Mouse (Mus musculus) adrenal gland, postnatal 4 days (tissue): ENCODE results near the gene Tnf. TPM values are rescaled to one million over a fixed set of nuclear protein-coding genes. Genes with fewer than 3 reads are reported as not detected.

Experiments
- DNase-seq, 2 experiments: peaks; one replicate each; pipeline ENCODE4 v3.0.0; 2021 to 2022; ENCODE audit warnings: low spot score in 2 of 2, mixed read lengths in 2 of 2
- total RNA-seq, 2 experiments: library from RNA; stranded (reverse); gene quantifications; 2 replicates each; pipeline ENCODE4 v1.2.3; 2021

Tnf gene
- total RNA-seq, 2 experiments from 2014 or later = 0.42 to 0.76 TPM

- no peak for DNase-seq
Measured at GRCm38 (mm10) chr17:35174201-35174977, 27.4 kb downstream of the Tnf start.

GRCm38 (mm10) chr17:35173329-35173728, 28.5 kb downstream of the Tnf start:
- DNase-seq = no peak

- DNase-seq = no peak
Measured at GRCm38 (mm10) chr17:35172445-35173234, 29.2 kb downstream of the Tnf start.

GRCm38 (mm10) chr17:35168541-35169207, 33.1 kb downstream of the Tnf start:
- no peak for DNase-seq

GRCm38 (mm10) chr17:35167794-35168193, 34.0 kb downstream of the Tnf start:
- DNase-seq = no peak

- DNase-seq = no peak
Measured at GRCm38 (mm10) chr17:35166352-35167035, 35.3 kb downstream of the Tnf start.

GRCm38 (mm10) chr17:35165451-35166155, 36.2 kb downstream of the Tnf start:
- no peak for DNase-seq

- DNase-seq = peak; percentile 88 to 96
Measured at GRCm38 (mm10) chr17:35164568-35165450, 37.0 kb downstream of the Tnf start, which contains the start of gene Prrc2a. Prrc2a (minus strand) TSS chr17:35164897.

- DNase-seq = no peak
Measured at GRCm38 (mm10) chr17:35164218-35164567, 37.6 kb downstream of the Tnf start.

GRCm38 (mm10) chr17:35163326-35164081, 38.3 kb downstream of the Tnf start:
- DNase-seq = no peak

- DNase-seq = no peak
Measured at GRCm38 (mm10) chr17:35162730-35163129, 39.1 kb downstream of the Tnf start.

- DNase-seq = no peak
Measured at GRCm38 (mm10) chr17:35162121-35162520, 39.7 kb downstream of the Tnf start.

- DNase-seq = no peak
Measured at GRCm38 (mm10) chr17:35161421-35161820, 40.4 kb downstream of the Tnf start.

- no peak for DNase-seq
Measured at GRCm38 (mm10) chr17:35159638-35160037, 42.2 kb downstream of the Tnf start.

GRCm38 (mm10) chr17:35158850-35159593, 42.8 kb downstream of the Tnf start:
- DNase-seq = no peak

GRCm38 (mm10) chr17:35157661-35158175, 44.1 kb downstream of the Tnf start:
- no peak for DNase-seq

- no peak for DNase-seq
Measured at GRCm38 (mm10) chr17:35157254-35157653, 44.6 kb downstream of the Tnf start.
